Mouse (Mus musculus) heart, adult 2 months (tissue): ENCODE data around the gene Bckdha. TPM values are rescaled to one million over a fixed set of nuclear protein-coding genes. Genes with fewer than 3 reads are reported as not detected.

Experiments
- DNase-seq, 2 experiments: peaks; one replicate each; pipeline ENCODE4 v3.0.0; 2021
- H3K27ac ChIP-seq: fragments of 200-600 bp; 2 replicates; pipeline ENCODE4 v1.8.1; 2022
- H3K27me3 ChIP-seq: fragments of 200-500 bp; 2 replicates; pipeline ENCODE4 v1.6.1; 2012; ENCODE audit warnings: mild to moderate bottlenecking, low read length, inconsistent platforms, mixed read lengths; ENCODE audit not compliant: control insufficient read depth, insufficient read depth
- H3K36me3 ChIP-seq: fragments of 200-500 bp; 2 replicates; pipeline ENCODE4 v1.6.1; 2012; ENCODE audit warnings: low read length, inconsistent platforms; ENCODE audit not compliant: control insufficient read depth, insufficient read depth
- H3K4me1 ChIP-seq: fragments of 200-500 bp; 2 replicates; pipeline ENCODE4 v1.6.1; 2011; ENCODE audit warnings: low read length; ENCODE audit not compliant: control insufficient read depth, insufficient read depth
- H3K4me3 ChIP-seq: fragments of 200-600 bp; 2 replicates; pipeline ENCODE4 v1.8.1; 2022
- H3K79me2 ChIP-seq: fragments of 200-500 bp; replicated peaks from 2 replicates; pipeline ENCODE4 v1.6.1; 2012; ENCODE audit warnings: mild to moderate bottlenecking, inconsistent platforms, low read length, moderate library complexity, mixed read lengths; ENCODE audit not compliant: control insufficient read depth, insufficient read depth
- H3K9ac ChIP-seq: fragments of 200-500 bp; 2 replicates; pipeline ENCODE4 v1.6.1; 2012; ENCODE audit warnings: low read depth, mild to moderate bottlenecking, control low read depth, inconsistent platforms, low read length, mixed read lengths
- CTCF ChIP-seq: fragments of 200-600 bp; IDR thresholded peaks from 2 replicates; pipeline ENCODE4 v1.8.1; 2022; ENCODE audit warnings: antibody characterized with exemption, mild to moderate bottlenecking, moderate library complexity
- EP300 ChIP-seq: fragments of 200-500 bp; IDR thresholded peaks from 2 replicates; pipeline ENCODE4 v1.6.1; 2011; ENCODE audit warnings: low read depth, low read length, control low read depth; ENCODE audit not compliant: insufficient read depth
- POLR2A ChIP-seq: fragments of 200-500 bp; IDR thresholded peaks from 2 replicates; pipeline ENCODE4 v1.6.1; 2011; ENCODE audit warnings: mild to moderate bottlenecking, low read depth, low read length, control low read depth; ENCODE audit not compliant: insufficient read depth
- WGBS: fragments of 180-500 bp; shearing (Covaris S2); methylation state at CpG from one replicate; pipeline ENCODE4 v1.1.7; 2018; 5-methylcytosine and 5-hydroxymethylcytosine counted together
- intact Hi-C: fragments of 180-260 bp; cut with DNase I; formaldehyde crosslinking; loops from one replicate; pipeline ENCODE4 v1.15.1; 2025
- polyA plus RNA-seq: library from polyadenylated mRNA; depleted of rRNA; stranded (reverse); fragments of >200 nt; gene quantifications from 2 replicates; pipeline ENCODE4 v1.2.3, GENCODE M21; 2012
- total RNA-seq, 2 experiments: library from RNA; stranded (reverse); gene quantifications; 2 replicates each; pipeline ENCODE4 v1.2.3; 2021

Gene Bckdha
- total and polyA plus RNA-seq, 3 experiments: 225 to 545 (median 312) TPM

- no peak overlapping the region for H3K27ac ChIP-seq
- peak in 1 of 2 experiments; percentile 60 for DNase-seq
- WGBS: 49% methylated on average over 3 of the region's 3 CpGs
- no peak overlapping the region for H3K9ac ChIP-seq
- H3K27me3 ChIP-seq: no peaks in the 10 kb centered on the region
- H3K4me1 ChIP-seq: no peaks in the 10 kb centered on the region
- intact Hi-C loops: no loop called here
- no peaks in the 10 kb centered on the region for H3K79me2 ChIP-seq
- TF ChIP-seq POLR2A (no peak), CTCF (no peak), EP300 (no peak)
- H3K36me3 ChIP-seq: no peaks in the 10 kb centered on the region
- H3K4me3 ChIP-seq: no peak overlapping the region
Measured at GRCm38 (mm10) chr7:25636373-25636772, 22.4 kb downstream of the Bckdha start.

GRCm38 (mm10) chr7:25632679-25633078 lies 26.1 kb downstream of the Bckdha start:
- TF ChIP-seq CTCF (no peak), POLR2A (no peak), EP300 (no peak)
- WGBS: 80% methylated on average over 5 of the region's 5 CpGs
- Histone ChIP-seq H3K27me3 (no peaks in the 10 kb centered on the region), H3K4me3 (no peak overlapping the region), H3K4me1 (no peaks in the 10 kb centered on the region; the same call in 1 of the 2 replicates), H3K27ac (no peak overlapping the region), H3K36me3 (no peaks in the 10 kb centered on the region), H3K9ac (no peak overlapping the region), H3K79me2 (no peaks in the 10 kb centered on the region)
- intact Hi-C loops: no loop called here
- DNase-seq: no peak

GRCm38 (mm10) chr7:25628323-25628620 lies 30.5 kb downstream of the Bckdha start:
- intact Hi-C loops: no loop called here
- no peak for DNase-seq
- no peak for TF ChIP-seq EP300
- no peak for TF ChIP-seq CTCF
- TF ChIP-seq POLR2A: no peak
- WGBS: 37% methylated on average over 8 of the region's 8 CpGs
- H3K9ac ChIP-seq: peak overlapping the region; percentile 72
- no peaks in the 10 kb centered on the region for H3K36me3 ChIP-seq
- no peak overlapping the region; the same call in 1 of the 2 replicates for H3K27ac ChIP-seq
- peaks cover 6% of the 10 kb centered on the region for H3K4me1 ChIP-seq
- peak overlapping the region; percentile 53; the same call in 1 of the 2 replicates for H3K4me3 ChIP-seq
- no peaks in the 10 kb centered on the region for H3K27me3 ChIP-seq
- no peaks in the 10 kb centered on the region for H3K79me2 ChIP-seq

GRCm38 (mm10) chr7:25627431-25628322 lies 31.1 kb downstream of the Bckdha start:
- Histone ChIP-seq H3K79me2 (no peaks in the 10 kb centered on the region), H3K36me3 (no peaks in the 10 kb centered on the region), H3K4me3 (peak overlapping the region; percentile 53), H3K9ac (peak overlapping the region; percentile 85), H3K27me3 (no peaks in the 10 kb centered on the region), H3K4me1 (peaks cover 6% of the 10 kb centered on the region), H3K27ac (peak overlapping the region; percentile 81)
- intact Hi-C loops: loop anchor here (2.0 kb wide), 1 partner anchor 31 kb away; the partner anchor contains the start of genes Bckdha and Exosc5
- TF ChIP-seq CTCF (no peak), POLR2A (peak; percentile 52; the same call in 1 of the 2 replicates), EP300 (no peak)
- 17% methylated on average over 38 of the region's 38 CpGs for WGBS
- peak; percentile 85 for DNase-seq

GRCm38 (mm10) chr7:25626509-25627430 lies 32.0 kb downstream of the Bckdha start, which contains the start of gene B3gnt8:
B3gnt8 (plus strand) TSS chr7:25626654.
- H3K4me3 ChIP-seq: peak within 1 kb of the TSS; percentile 53
- H3K9ac ChIP-seq: peak within 1 kb of the TSS; percentile 85
- no peaks in the 10 kb centered on the region for H3K27me3 ChIP-seq
- DNase-seq: peak; percentile 77 to 84
- H3K36me3 ChIP-seq: no peaks in the 10 kb centered on the region
- no peaks in the 10 kb centered on the region for H3K79me2 ChIP-seq
- peak within 1 kb of the TSS; percentile 81 for H3K27ac ChIP-seq
- peaks cover 6% of the 10 kb centered on the region for H3K4me1 ChIP-seq
- TF ChIP-seq EP300 (0 out of 2 replicates have a peak, but pooled peaks have one; percentile 7), CTCF (no peak), POLR2A (peak; percentile 33; the same call in 1 of the 2 replicates)
- WGBS: 5% methylated on average over 29 of the region's 29 CpGs
- intact Hi-C loops: loop anchor here (2.0 kb wide), 1 partner anchor 32 kb away; the partner anchor contains the start of genes Bckdha and Exosc5
